Mouse (Mus musculus) midbrain, embryonic 11.5 days (tissue): ENCODE measurements around the gene Itgb7. TPM values are rescaled to one million over a fixed set of nuclear protein-coding genes. Genes with fewer than 3 reads are reported as not detected.

Experiments
- ATAC-seq: fragments of 200-750 bp; cut with Nextera tagmentation; 2 replicates; pipeline ENCODE4 v1.8.0; 2017; ENCODE audit warnings: moderate TSS enrichment, moderate library complexity; ENCODE audit not compliant: low FRiP score
- DNase-seq: peaks from one replicate; pipeline ENCODE4 v3.0.0; 2015; ENCODE audit warnings: low spot score; ENCODE audit errors: missing footprints
- H3K27ac ChIP-seq: fragments of 300-500 bp; sonication (generic); 2 replicates; pipeline ENCODE4 v1.5.1; 2014; ENCODE audit warnings: low read depth, low read length
- H3K27me3 ChIP-seq: fragments of 300-500 bp; sonication (generic); 2 replicates; pipeline ENCODE4 v1.6.1; 2014; ENCODE audit warnings: mild to moderate bottlenecking, low read length, moderate library complexity, mixed read lengths; ENCODE audit not compliant: control insufficient read depth, insufficient read depth
- H3K36me3 ChIP-seq: fragments of 300-500 bp; sonication (generic); 2 replicates; pipeline ENCODE4 v1.6.1; 2014; ENCODE audit warnings: mild to moderate bottlenecking, low read length, moderate library complexity, mixed read lengths; ENCODE audit not compliant: control insufficient read depth, insufficient read depth
- H3K4me1 ChIP-seq: fragments of 300-500 bp; sonication (generic); 2 replicates; pipeline ENCODE4 v1.6.1; 2014; ENCODE audit warnings: low read length; ENCODE audit not compliant: control insufficient read depth, insufficient read depth
- H3K4me2 ChIP-seq: fragments of 300-500 bp; sonication (generic); 2 replicates; pipeline ENCODE4 v1.6.1; 2014; ENCODE audit warnings: mild to moderate bottlenecking, moderate library complexity
- H3K4me3 ChIP-seq: fragments of 300-500 bp; sonication (generic); 2 replicates; pipeline ENCODE4 v1.5.1; 2014; ENCODE audit warnings: low read depth, low read length
- H3K9ac ChIP-seq: fragments of 300-500 bp; sonication (generic); 2 replicates; pipeline ENCODE4 v1.6.1; 2014; ENCODE audit warnings: low read length
- H3K9me3 ChIP-seq: fragments of 300-500 bp; sonication (generic); 2 replicates; pipeline ENCODE4 v1.6.1; 2016; ENCODE audit warnings: low read length; ENCODE audit not compliant: control insufficient read depth
- WGBS: fragments of 180-500 bp; shearing (Covaris S2); extraction: QIAGEN DNeasy Blood & Tissue Kit; methylation state at CpG from one replicate; pipeline ENCODE4 v1.1.7; 2014; 5-methylcytosine and 5-hydroxymethylcytosine counted together
- polyA plus RNA-seq: library from polyadenylated mRNA; unstranded; fragments of >200 nt; fragmentation: Nextera tagmentation; extraction: Ambion mirVana; gene quantifications from 2 replicates; pipeline ENCODE4 v1.2.1, GENCODE M21; 2014

Itgb7 gene
- polyA plus RNA-seq, 1 experiment from 2014 or later: 0.15 TPM

DNA sequence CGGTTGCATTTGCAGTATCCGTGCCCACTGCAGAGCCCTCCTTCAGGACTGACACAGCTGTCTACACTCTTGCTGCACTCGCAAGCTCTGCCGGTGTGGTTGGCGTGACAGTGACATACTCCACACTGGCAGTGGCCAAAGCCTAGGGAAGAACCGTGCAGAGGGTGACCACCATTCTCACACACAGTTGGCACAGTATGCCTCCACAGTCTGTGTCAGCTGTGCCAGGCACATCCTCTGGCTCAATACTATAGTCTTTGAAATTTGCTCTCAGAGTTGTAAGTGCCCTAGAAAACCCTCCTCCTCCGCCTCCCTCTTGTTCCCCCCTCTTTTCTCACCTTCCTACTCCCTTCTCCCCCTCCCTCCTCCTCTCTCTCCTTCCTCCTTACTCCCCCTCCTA lies 14.4 kb downstream of the Itgb7 start:
- WGBS: 91% methylated on average over 7 of the region's 7 CpGs
- H3K36me3 ChIP-seq: peaks cover 6% of the 10 kb centered on the region
- no peaks in the 10 kb centered on the region for H3K9me3 ChIP-seq
- ATAC-seq: no peak
- 0 out of 2 replicates have a peak, but pooled peaks cover 1% of the 10 kb centered on the region for H3K27me3 ChIP-seq
- H3K4me2 ChIP-seq: no peak overlapping the region
- no peak overlapping the region for H3K27ac ChIP-seq
- no peak overlapping the region for H3K4me3 ChIP-seq
- H3K4me1 ChIP-seq: no peaks in the 10 kb centered on the region
- peak; percentile 69 for DNase-seq
- H3K9ac ChIP-seq: no peak overlapping the region

GRCm38 (mm10) chr15:102216459-102217228 lies 15.1 kb downstream of the Itgb7 start:
- no peaks in the 10 kb centered on the region for H3K9me3 ChIP-seq
- no peak overlapping the region for H3K9ac ChIP-seq
- H3K36me3 ChIP-seq: peaks cover 9% of the 10 kb centered on the region
- H3K27me3 ChIP-seq: no peaks in the 10 kb centered on the region
- peak; percentile 74 for DNase-seq
- H3K4me2 ChIP-seq: no peak overlapping the region
- H3K4me3 ChIP-seq: no peak overlapping the region
- H3K4me1 ChIP-seq: no peaks in the 10 kb centered on the region
- ATAC-seq: no peak
- WGBS: 84% methylated on average over 16 of the region's 16 CpGs
- H3K27ac ChIP-seq: no peak overlapping the region

GRCm38 (mm10) chr15:102215624-102216023 lies 16.1 kb downstream of the Itgb7 start:
- no peak for ATAC-seq
- H3K9me3 ChIP-seq: no peaks in the 10 kb centered on the region
- H3K4me3 ChIP-seq: no peak overlapping the region
- WGBS: 70% methylated on average over 6 of the region's 6 CpGs
- no peaks in the 10 kb centered on the region for H3K4me1 ChIP-seq
- DNase-seq: peak; percentile 39
- no peak overlapping the region for H3K4me2 ChIP-seq
- H3K9ac ChIP-seq: no peak overlapping the region
- H3K27ac ChIP-seq: no peak overlapping the region
- H3K27me3 ChIP-seq: no peaks in the 10 kb centered on the region
- H3K36me3 ChIP-seq: peaks cover 11% of the 10 kb centered on the region

- WGBS: 41% methylated on average over 2 of the region's 2 CpGs
These were observed 17.6 kb downstream of the Itgb7 start for GRCm38 (mm10) chr15:102214132-102214531.

DNA sequence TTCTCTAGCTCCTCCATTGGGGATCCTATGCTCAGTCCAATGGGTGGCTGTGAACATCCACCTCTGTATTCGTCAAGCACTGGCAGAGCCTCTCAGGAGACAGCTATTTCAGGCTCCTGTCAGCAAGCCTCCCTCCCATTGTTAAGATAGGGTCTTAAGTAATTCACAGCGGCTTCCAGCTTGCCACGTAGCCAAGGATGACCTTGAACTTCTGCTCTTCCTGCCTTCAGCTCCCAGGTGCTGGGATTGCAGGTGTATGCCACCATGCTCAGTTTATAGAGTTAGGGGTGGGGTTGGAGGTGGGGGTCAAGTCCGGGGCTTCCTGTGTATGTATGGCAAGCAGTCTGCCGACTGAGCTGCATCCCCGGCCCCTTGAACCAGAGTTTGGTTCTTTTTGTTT lies 19.8 kb downstream of the Itgb7 start:
- no peak overlapping the region for H3K9ac ChIP-seq
- H3K4me3 ChIP-seq: no peak overlapping the region
- H3K27ac ChIP-seq: no peak overlapping the region
- H3K9me3 ChIP-seq: no peaks in the 10 kb centered on the region
- H3K36me3 ChIP-seq: peaks cover 32% of the 10 kb centered on the region
- 92% methylated on average over 6 of the region's 6 CpGs for WGBS
- H3K4me2 ChIP-seq: no peak overlapping the region
- DNase-seq (no peak), ATAC-seq (no peak)
- H3K4me1 ChIP-seq: no peaks in the 10 kb centered on the region
- no peaks in the 10 kb centered on the region for H3K27me3 ChIP-seq

More at GRCm38 (mm10) chr15:102214132-102214531, 17.6 kb downstream of the Itgb7 start:
- no peaks in the 10 kb centered on the region for H3K4me1 ChIP-seq
- peaks cover 18% of the 10 kb centered on the region for H3K36me3 ChIP-seq
- ATAC-seq: no peak
- H3K27me3 ChIP-seq: no peaks in the 10 kb centered on the region
- no peak overlapping the region for H3K27ac ChIP-seq
- peak; percentile 12 for DNase-seq
- H3K9ac ChIP-seq: no peak overlapping the region
- no peaks in the 10 kb centered on the region for H3K9me3 ChIP-seq
- H3K4me3 ChIP-seq: no peak overlapping the region
- no peak overlapping the region for H3K4me2 ChIP-seq

DNA sequence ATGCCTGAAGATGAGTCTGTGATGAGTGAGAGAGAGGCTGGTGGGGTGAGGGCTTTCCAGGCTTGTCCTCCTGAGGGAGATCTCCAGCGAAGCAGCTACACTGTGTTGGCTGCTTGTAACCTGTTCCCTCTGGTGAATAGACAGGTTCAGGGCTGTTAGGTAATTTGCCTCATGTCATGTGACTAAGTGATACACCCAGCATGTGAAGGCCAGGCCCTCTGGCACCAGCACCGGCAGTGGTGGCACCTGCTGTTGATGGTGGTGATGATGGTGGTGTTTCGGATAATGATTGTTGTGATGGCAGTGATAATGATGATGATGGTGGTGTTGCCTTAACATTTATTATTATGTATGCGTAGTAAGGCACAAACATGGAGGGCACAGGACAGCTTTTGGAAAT lies 20.9 kb downstream of the Itgb7 start:
- 97% methylated on average over 4 of the region's 4 CpGs for WGBS
- no peak overlapping the region for H3K4me3 ChIP-seq
- ATAC-seq: no peak

GRCm38 (mm10) chr15:102209114-102209513 lies 22.6 kb downstream of the Itgb7 start:
- ATAC-seq: no peak
- peak; percentile 53 for DNase-seq

More for the DNA sequence above, 20.9 kb downstream of the Itgb7 start:
- Histone ChIP-seq H3K9me3 (no peaks in the 10 kb centered on the region), H3K4me1 (no peaks in the 10 kb centered on the region), H3K27me3 (no peaks in the 10 kb centered on the region), H3K27ac (no peak overlapping the region), H3K9ac (no peak overlapping the region), H3K4me2 (no peak overlapping the region), H3K36me3 (peaks cover 36% of the 10 kb centered on the region)
- DNase-seq: peak; percentile 73

DNA sequence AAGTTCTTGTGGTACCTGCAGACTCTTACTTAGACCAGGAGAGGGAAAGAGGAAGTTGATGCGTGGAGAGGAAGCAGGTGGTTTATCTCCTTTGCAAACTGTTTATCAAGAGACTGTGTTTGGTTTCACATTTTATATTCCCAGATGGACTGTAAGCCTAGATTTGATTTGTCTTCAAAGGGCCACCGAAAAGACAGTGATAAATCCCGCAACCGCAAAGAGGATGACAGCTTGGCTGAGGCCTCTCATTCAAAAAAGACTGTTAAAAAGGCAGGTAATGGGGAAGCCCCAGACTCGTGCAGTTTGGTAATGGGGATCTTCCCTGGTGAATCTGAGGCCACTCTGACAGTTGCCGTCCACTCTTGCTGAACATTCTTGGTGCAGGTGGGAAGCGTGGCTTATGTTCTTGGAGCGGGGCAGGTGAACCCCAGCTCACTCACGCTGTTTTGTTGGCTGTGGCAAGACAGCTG lies 23.6 kb downstream of the Itgb7 start:
- H3K4me3 ChIP-seq: no peak overlapping the region
- 92% methylated on average over 9 of the region's 9 CpGs for WGBS
- no peak for ATAC-seq
- no peaks in the 10 kb centered on the region for H3K9me3 ChIP-seq
- H3K4me1 ChIP-seq: peaks cover 13% of the 10 kb centered on the region
- H3K9ac ChIP-seq: no peak overlapping the region
- H3K4me2 ChIP-seq: no peak overlapping the region
- DNase-seq: no peak
- H3K27ac ChIP-seq: no peak overlapping the region
- no peaks in the 10 kb centered on the region for H3K27me3 ChIP-seq
- peaks cover 38% of the 10 kb centered on the region for H3K36me3 ChIP-seq

More at GRCm38 (mm10) chr15:102209114-102209513, 22.6 kb downstream of the Itgb7 start:
- no peak overlapping the region for H3K27ac ChIP-seq
- H3K4me2 ChIP-seq: no peak overlapping the region
- H3K9ac ChIP-seq: no peak overlapping the region
- no peaks in the 10 kb centered on the region for H3K27me3 ChIP-seq
- H3K4me3 ChIP-seq: no peak overlapping the region
- peaks cover 13% of the 10 kb centered on the region for H3K4me1 ChIP-seq
- no peaks in the 10 kb centered on the region for H3K9me3 ChIP-seq
- H3K36me3 ChIP-seq: peaks cover 38% of the 10 kb centered on the region
- 93% methylated on average over 8 of the region's 8 CpGs for WGBS

DNA sequence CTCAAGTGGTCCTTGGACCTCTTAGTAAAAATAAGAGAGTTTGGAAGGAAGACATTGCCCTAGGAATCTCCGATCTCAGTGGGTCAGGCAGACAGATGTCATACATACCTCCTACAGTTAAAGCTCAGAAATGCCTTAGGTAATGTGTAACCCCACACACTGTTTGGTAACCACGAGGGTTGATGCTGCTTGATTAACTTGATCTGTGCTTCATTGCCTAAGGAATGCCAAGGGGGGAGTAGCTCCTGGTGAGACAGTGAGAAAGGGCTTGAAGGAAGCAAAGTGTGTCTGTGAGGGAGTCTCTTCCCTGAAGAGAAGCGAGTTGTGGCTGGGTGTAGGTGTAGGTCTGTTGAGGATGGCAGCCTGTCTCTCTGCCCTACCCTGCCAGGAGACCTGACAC lies 24.4 kb downstream of the Itgb7 start:
- Histone ChIP-seq H3K9me3 (no peaks in the 10 kb centered on the region), H3K9ac (no peak overlapping the region), H3K27me3 (no peaks in the 10 kb centered on the region), H3K4me1 (peaks cover 13% of the 10 kb centered on the region), H3K36me3 (peaks cover 32% of the 10 kb centered on the region), H3K27ac (no peak overlapping the region), H3K4me2 (no peak overlapping the region), H3K4me3 (no peak overlapping the region)
- ATAC-seq (no peak), DNase-seq (no peak)
- 91% methylated on average over 3 of the region's 3 CpGs for WGBS
